ENCODE assay signal across 14 mouse cellular contexts in genomic region chr9:32561190-32561890, GRCm38 (mm10).
"Had no signal": no experiment of that assay in that cellular context is flagged by ENCODE, and none has a peak within 500 bp of the region (broad histone marks: within the 10 kb centered on the region; RNA-seq: fewer than 3 reads in every experiment).

No protein-coding gene starts in this region.

- ATAC-seq: intestine, embryonic 16.5 days; liver, embryonic 12.5 days; midbrain, embryonic 16.5 days had no signal

- H3K9me3 ChIP-seq: limb, embryonic 15.5 days; liver, embryonic 12.5 days; midbrain, embryonic 12.5 days; neural tube, embryonic 13.5 days had no signal

- H3K9ac ChIP-seq: limb, embryonic 15.5 days; liver, embryonic 12.5 days; midbrain, embryonic 12.5 days; neural tube, embryonic 13.5 days had no signal

- DNase-seq: kidney, adult 8-10 months; kidney, postnatal 4 days; retina, postnatal 1 day; right cerebral cortex, postnatal 4 days; spleen, adult 18-20 months; thymus, adult 18-20 months; thymus, postnatal 14 days had no signal

- H3K4me2 ChIP-seq: limb, embryonic 15.5 days; liver, embryonic 12.5 days; midbrain, embryonic 12.5 days; neural tube, embryonic 13.5 days had no signal

- H3K4me3 ChIP-seq: left cerebral cortex, adult 2 months; limb, embryonic 15.5 days; liver, embryonic 12.5 days; midbrain, embryonic 12.5 days; neural tube, embryonic 13.5 days had no signal

- H3K36me3 ChIP-seq: limb, embryonic 15.5 days; liver, embryonic 12.5 days; midbrain, embryonic 12.5 days; neural tube, embryonic 13.5 days had no signal

- H3K27me3 ChIP-seq: limb, embryonic 15.5 days had no signal

- H3K4me1 ChIP-seq: midbrain, embryonic 12.5 days; neural tube, embryonic 13.5 days had no signal

- H3K27ac ChIP-seq: left cerebral cortex, adult 2 months; limb, embryonic 15.5 days; liver, embryonic 12.5 days; midbrain, embryonic 12.5 days; neural tube, embryonic 13.5 days had no signal
